Mouse (Mus musculus) hindbrain, embryonic 12.5 days (tissue): ENCODE results near the gene Svs2. TPM values are rescaled to one million over a fixed set of nuclear protein-coding genes. Genes with fewer than 3 reads are reported as not detected.
"Not testable (repeated sequence)": the region's sequence is repeated elsewhere in the genome, so short reads cannot be mapped to it uniquely, and the experiment has no call there.

ENCODE experiments used
- ATAC-seq: fragments of 200-750 bp; cut with Nextera tagmentation; 2 replicates; pipeline ENCODE4 v1.8.0; 2017; ENCODE audit warnings: moderate TSS enrichment; ENCODE audit not compliant: low FRiP score
- H3K27ac ChIP-seq: fragments of 300-500 bp; sonication (generic); 2 replicates; pipeline ENCODE4 v1.5.1; 2016; ENCODE audit warnings: mild to moderate bottlenecking
- H3K27me3 ChIP-seq: fragments of 300-500 bp; sonication (generic); 2 replicates; pipeline ENCODE4 v1.6.1; 2016; ENCODE audit warnings: mild to moderate bottlenecking
- H3K36me3 ChIP-seq: fragments of 300-500 bp; sonication (generic); 2 replicates; pipeline ENCODE4 v1.6.1; 2016; ENCODE audit warnings: mild to moderate bottlenecking
- H3K4me1 ChIP-seq: fragments of 300-500 bp; sonication (generic); 2 replicates; pipeline ENCODE4 v1.6.1; 2016
- H3K4me2 ChIP-seq: fragments of 300-500 bp; sonication (generic); replicated peaks from 2 replicates; pipeline ENCODE4 v1.6.1; 2016; ENCODE audit warnings: mild to moderate bottlenecking
- H3K4me3 ChIP-seq: fragments of 300-500 bp; sonication (generic); 2 replicates; pipeline ENCODE4 v1.5.1; 2016; ENCODE audit warnings: mild to moderate bottlenecking
- H3K9ac ChIP-seq: fragments of 300-500 bp; sonication (generic); 2 replicates; pipeline ENCODE4 v1.6.1; 2016; ENCODE audit warnings: mild to moderate bottlenecking, moderate library complexity
- H3K9me3 ChIP-seq: fragments of 300-500 bp; sonication (generic); replicated peaks from 2 replicates; pipeline ENCODE4 v1.6.1; 2016; ENCODE audit warnings: mild to moderate bottlenecking
- WGBS: fragments of 180-500 bp; shearing (Covaris S2); methylation state at CpG from one replicate; pipeline ENCODE4 v1.1.7; 2016; 5-methylcytosine and 5-hydroxymethylcytosine counted together
- polyA plus RNA-seq: library from polyadenylated mRNA; unstranded; fragments of >200 nt; fragmentation: Nextera tagmentation; extraction: Ambion mirVana; gene quantifications from 2 replicates; pipeline ENCODE4 v1.2.1, GENCODE M21; 2016

The Svs2 gene
- polyA plus RNA-seq, result not detected in 2 replicates

DNA sequence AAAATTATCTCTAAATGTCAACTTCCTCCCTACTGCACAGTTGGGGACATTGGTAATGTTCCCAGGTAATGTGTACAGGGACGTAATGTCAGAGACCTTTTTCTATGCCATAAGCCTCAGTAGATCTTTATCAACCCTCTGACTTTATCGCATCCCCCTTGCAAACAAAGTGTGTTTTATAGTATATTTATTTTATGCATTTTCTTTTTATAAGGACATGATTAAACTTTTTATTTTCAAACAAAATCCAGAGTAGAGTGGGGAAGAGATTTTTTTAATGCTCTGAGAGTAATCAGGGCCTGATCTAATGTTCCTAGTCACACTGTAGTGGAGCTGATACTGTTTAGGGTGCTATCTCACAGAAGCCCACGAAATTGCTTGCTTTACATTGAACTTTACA is at the start of gene Svs2:
Gene Svs2 (minus strand): TSS at position 101 of the 400 bp plus-strand sequence.
- H3K36me3 ChIP-seq, result no peaks in the 10 kb centered on the region
- ATAC-seq, result no peak
- 0 out of 2 replicates have a peak, but pooled peaks cover 3% of the 10 kb centered on the region for H3K9me3 ChIP-seq
- WGBS, result 91% methylated on average over 3 of the region's 3 CpGs
- no peak within 1 kb of the TSS for H3K27ac ChIP-seq
- H3K9ac ChIP-seq, result no peak within 1 kb of the TSS
- no peaks in the 10 kb centered on the region for H3K4me1 ChIP-seq
- no peak within 1 kb of the TSS for H3K4me2 ChIP-seq
- H3K4me3 ChIP-seq, result no peak within 1 kb of the TSS
- H3K27me3 ChIP-seq, result no peaks in the 10 kb centered on the region

DNA sequence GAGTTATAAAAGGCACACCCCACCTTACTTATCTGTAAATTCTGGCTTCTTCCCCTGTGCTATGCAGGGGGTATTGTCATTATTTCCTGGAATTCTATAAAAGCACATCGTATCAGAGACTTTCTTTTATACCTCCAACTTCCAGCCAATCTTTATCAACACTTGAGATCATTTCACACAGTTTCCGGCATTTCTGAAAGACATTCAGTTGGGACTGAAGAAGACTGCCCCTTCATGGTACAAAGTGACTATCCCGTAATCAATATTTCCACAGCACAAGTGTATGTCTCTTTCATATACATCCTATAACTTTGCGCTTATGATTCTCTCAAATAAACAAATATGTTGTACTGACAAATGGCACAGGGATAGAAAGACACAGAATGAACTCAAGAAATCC is 40.1 kb upstream of the Svs2 start, which contains the start of gene Svs4:
Gene Svs4 (minus strand): TSS at position 101 of the 400 bp plus-strand sequence.
- H3K27me3 ChIP-seq, result no peaks in the 10 kb centered on the region
- ATAC-seq, result no peak
- no peak within 1 kb of the TSS for H3K4me2 ChIP-seq
- no peaks in the 10 kb centered on the region for H3K4me1 ChIP-seq
- no peaks in the 10 kb centered on the region for H3K9me3 ChIP-seq
- H3K4me3 ChIP-seq, result no peak within 1 kb of the TSS
- H3K9ac ChIP-seq, result no peak within 1 kb of the TSS
- H3K36me3 ChIP-seq, result no peaks in the 10 kb centered on the region
- 91% methylated on average over 4 of the region's 4 CpGs for WGBS
- no peak within 1 kb of the TSS for H3K27ac ChIP-seq

DNA sequence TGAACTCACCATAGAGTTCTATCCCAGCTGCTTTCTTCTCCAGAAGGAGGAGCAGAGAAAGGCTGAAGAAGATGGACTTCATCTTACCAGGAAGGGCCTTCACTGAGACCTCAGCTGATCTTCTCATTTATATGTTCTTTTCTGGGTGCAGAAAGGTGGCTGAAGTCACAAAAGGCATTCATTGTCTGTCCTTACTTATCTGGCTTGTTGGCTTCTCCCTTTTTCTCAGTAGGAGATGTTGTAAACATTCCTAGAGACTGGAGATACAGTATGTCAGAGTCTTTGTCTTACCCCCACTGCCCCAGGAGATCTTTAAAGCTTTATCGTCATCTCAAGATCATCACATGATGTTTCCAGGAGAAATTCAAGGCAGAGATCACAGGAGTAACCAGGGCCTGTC is 18.3 kb upstream of the Svs2 start, which contains the start of gene Svs3b:
Gene Svs3b (minus strand): TSS at position 101 of the 400 bp plus-strand sequence.
- not testable (repeated sequence) for H3K4me1 ChIP-seq, H3K9ac ChIP-seq, H3K4me3 ChIP-seq, H3K27me3 ChIP-seq, H3K4me2 ChIP-seq, H3K27ac ChIP-seq, ATAC-seq, H3K36me3 ChIP-seq, H3K9me3 ChIP-seq
- 93% methylated on average over 1 of the region's 1 CpGs for WGBS

GRCm38 (mm10) chr2:164232671-164233070 is 5.6 kb downstream of the Svs2 start:
- Histone ChIP-seq H3K4me1 (no peaks in the 10 kb centered on the region), H3K4me3 (no peak overlapping the region), H3K9ac (no peak overlapping the region), H3K4me2 (no peak overlapping the region), H3K36me3 (no peaks in the 10 kb centered on the region), H3K27ac (no peak overlapping the region), H3K9me3 (no peaks in the 10 kb centered on the region), H3K27me3 (no peaks in the 10 kb centered on the region)
- 91% methylated on average over 8 of the region's 8 CpGs for WGBS
- no peak for ATAC-seq

- Histone ChIP-seq H3K27ac (no peak overlapping the region), H3K9me3 (no peaks in the 10 kb centered on the region), H3K4me2 (no peak overlapping the region), H3K27me3 (no peaks in the 10 kb centered on the region), H3K9ac (no peak overlapping the region), H3K36me3 (no peaks in the 10 kb centered on the region), H3K4me3 (no peak overlapping the region), H3K4me1 (no peaks in the 10 kb centered on the region)
- 88% methylated on average over 8 of the region's 8 CpGs for WGBS
- no peak for ATAC-seq
Observed at GRCm38 (mm10) chr2:164228361-164229070, 9.8 kb downstream of the Svs2 start.

DNA sequence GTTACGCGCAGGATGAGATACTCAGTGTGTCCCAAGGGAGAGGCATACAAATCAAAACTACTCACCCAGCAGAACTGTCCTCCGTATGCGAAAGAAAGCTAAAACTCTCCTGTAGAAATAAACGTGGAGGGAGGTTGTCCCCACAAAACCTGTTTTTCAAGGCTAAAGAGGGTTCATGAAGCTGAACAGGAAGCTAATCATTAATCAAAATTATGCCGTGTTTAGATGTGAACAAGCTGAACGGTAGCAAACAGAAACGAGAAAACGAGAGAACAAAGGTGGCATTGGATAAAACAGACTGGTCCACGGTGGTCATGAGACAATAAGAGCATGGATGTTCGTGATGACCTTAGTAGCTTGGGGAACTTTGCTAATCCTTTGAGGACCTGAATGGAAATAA is 16.7 kb downstream of the Svs2 start, which contains the start of gene Wfdc15b:
Gene Wfdc15b (minus strand): TSS at position 139 of the 400 bp plus-strand sequence.
- ATAC-seq, result no peak
- Histone ChIP-seq H3K36me3 (no peaks in the 10 kb centered on the region), H3K9ac (no peak within 1 kb of the TSS), H3K9me3 (no peaks in the 10 kb centered on the region), H3K4me1 (no peaks in the 10 kb centered on the region), H3K4me2 (no peak within 1 kb of the TSS), H3K27ac (no peak within 1 kb of the TSS), H3K27me3 (no peaks in the 10 kb centered on the region), H3K4me3 (no peak within 1 kb of the TSS)
- 80% methylated on average over 11 of the region's 11 CpGs for WGBS

DNA sequence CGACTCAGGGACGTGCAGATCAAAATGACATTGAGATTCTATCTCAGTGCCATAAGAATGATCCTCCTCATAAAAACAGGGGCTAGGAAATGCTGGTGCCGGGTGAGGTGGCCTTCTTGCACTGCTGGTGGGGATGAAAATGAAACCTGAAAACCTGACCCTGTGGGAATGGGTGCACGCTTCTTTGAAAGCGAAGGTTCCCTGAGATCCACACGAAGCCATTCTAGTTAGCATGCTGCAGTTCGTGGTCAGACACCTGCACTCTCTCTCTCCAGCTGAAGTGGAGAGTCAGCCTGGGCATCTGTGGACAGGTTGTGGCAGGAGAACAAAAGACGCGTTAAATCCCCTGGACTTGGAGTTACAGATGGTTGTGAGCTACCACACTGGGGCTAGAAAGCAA is 19.0 kb downstream of the Svs2 start:
- Histone ChIP-seq H3K9me3 (no peaks in the 10 kb centered on the region), H3K27me3 (no peaks in the 10 kb centered on the region), H3K27ac (no peak overlapping the region), H3K36me3 (no peaks in the 10 kb centered on the region), H3K9ac (no peak overlapping the region), H3K4me3 (no peak overlapping the region), H3K4me2 (no peak overlapping the region), H3K4me1 (no peaks in the 10 kb centered on the region)
- ATAC-seq, result no peak
- WGBS, result 90% methylated on average over 9 of the region's 9 CpGs

GRCm38 (mm10) chr2:164212711-164213110 is 25.6 kb downstream of the Svs2 start:
- Histone ChIP-seq H3K27me3 (no peaks in the 10 kb centered on the region), H3K27ac (no peak overlapping the region)

GRCm38 (mm10) chr2:164210892-164211291 is 27.4 kb downstream of the Svs2 start:
- ATAC-seq, result no peak
- Histone ChIP-seq H3K27me3 (no peaks in the 10 kb centered on the region), H3K36me3 (no peaks in the 10 kb centered on the region), H3K27ac (no peak overlapping the region), H3K4me3 (no peak overlapping the region), H3K4me2 (no peak overlapping the region), H3K4me1 (no peaks in the 10 kb centered on the region), H3K9ac (no peak overlapping the region), H3K9me3 (no peaks in the 10 kb centered on the region)
- 79% methylated on average over 4 of the region's 4 CpGs for WGBS

More at GRCm38 (mm10) chr2:164212711-164213110, 25.6 kb downstream of the Svs2 start:
- no peak overlapping the region for H3K9ac ChIP-seq
- no peak overlapping the region for H3K4me2 ChIP-seq
- ATAC-seq, result no peak
- H3K4me3 ChIP-seq, result no peak overlapping the region
- H3K36me3 ChIP-seq, result no peaks in the 10 kb centered on the region
- no peaks in the 10 kb centered on the region for H3K4me1 ChIP-seq
- WGBS, result 94% methylated on average over 5 of the region's 5 CpGs
- no peaks in the 10 kb centered on the region for H3K9me3 ChIP-seq

DNA sequence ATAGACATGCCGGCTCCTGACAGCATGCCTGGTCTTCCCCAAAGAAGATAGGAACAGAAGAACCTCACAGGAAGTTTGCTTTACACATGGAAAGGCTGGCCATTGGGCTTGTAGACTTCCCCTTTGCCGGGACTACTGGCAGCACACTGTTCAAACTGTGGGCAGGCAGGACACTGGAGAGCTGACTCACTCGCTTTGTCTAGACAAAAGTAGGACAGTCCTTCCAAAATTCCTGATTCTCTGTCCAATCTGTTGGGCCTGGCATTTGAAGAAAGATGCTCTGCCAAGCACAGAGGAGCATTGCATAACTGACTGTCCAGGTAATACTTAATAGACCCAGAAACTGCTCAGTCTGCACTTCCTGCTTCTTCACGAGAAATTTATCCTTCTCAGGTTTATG is 31.6 kb downstream of the Svs2 start:
- no peak for ATAC-seq
- no peaks in the 10 kb centered on the region for H3K4me1 ChIP-seq
- H3K27me3 ChIP-seq, result no peaks in the 10 kb centered on the region
- H3K4me3 ChIP-seq, result no peak overlapping the region
- no peaks in the 10 kb centered on the region for H3K36me3 ChIP-seq
- no peak overlapping the region for H3K4me2 ChIP-seq
- no peaks in the 10 kb centered on the region for H3K9me3 ChIP-seq
- WGBS, result 86% methylated on average over 4 of the region's 4 CpGs
- H3K9ac ChIP-seq, result no peak overlapping the region
- H3K27ac ChIP-seq, result no peak overlapping the region

DNA sequence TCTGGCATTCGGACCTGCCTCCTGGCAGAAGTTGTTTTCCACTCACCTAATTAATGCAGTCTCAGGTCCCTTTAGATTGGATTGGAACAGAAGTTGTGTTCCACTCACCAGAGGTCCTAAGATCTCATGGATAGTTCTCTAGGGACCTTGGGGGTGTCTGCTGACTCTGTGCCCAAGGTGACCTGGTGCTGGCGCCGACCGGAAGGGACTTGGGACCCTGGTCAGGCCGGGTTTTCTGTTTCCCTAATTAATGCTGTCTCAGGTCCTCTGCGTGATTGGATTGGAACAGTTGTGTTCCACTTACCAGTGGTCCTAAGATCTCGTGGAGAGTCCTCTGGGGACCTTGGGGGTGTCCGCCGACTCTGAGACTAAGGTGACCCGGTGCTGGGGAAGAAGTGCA is 32.3 kb downstream of the Svs2 start:
- H3K4me1 ChIP-seq, H3K9me3 ChIP-seq, H3K9ac ChIP-seq, H3K27me3 ChIP-seq, H3K36me3 ChIP-seq, H3K4me3 ChIP-seq, H3K4me2 ChIP-seq, H3K27ac ChIP-seq, ATAC-seq: not testable (repeated sequence)
- WGBS, result 93% methylated on average over 10 of the region's 10 CpGs

- H3K4me2 ChIP-seq, result no peak within 1 kb of the TSS
- no peaks in the 10 kb centered on the region for H3K4me1 ChIP-seq
- no peaks in the 10 kb centered on the region for H3K9me3 ChIP-seq
- H3K36me3 ChIP-seq, result no peaks in the 10 kb centered on the region
- no peaks in the 10 kb centered on the region for H3K27me3 ChIP-seq
- no peak within 1 kb of the TSS for H3K9ac ChIP-seq
- 77% methylated on average over 20 of the region's 20 CpGs for whole genome bisulfite sequencing
- H3K4me3 ChIP-seq, result no peak within 1 kb of the TSS
- no peak within 1 kb of the TSS for H3K27ac ChIP-seq
- ATAC-seq, result no peak
Observed at GRCm38 (mm10) chr2:164199626-164200327, 38.5 kb downstream of the Svs2 start, which contains the start of gene Wfdc15a. TSS of gene Wfdc15a (minus strand) at chr2:164200130.

- ATAC-seq, result no peak
- Histone ChIP-seq H3K27me3 (no peaks in the 10 kb centered on the region), H3K36me3 (no peaks in the 10 kb centered on the region), H3K9ac (no peak overlapping the region), H3K4me2 (no peak overlapping the region), H3K9me3 (no peaks in the 10 kb centered on the region), H3K4me3 (no peak overlapping the region), H3K4me1 (no peaks in the 10 kb centered on the region), H3K27ac (no peak overlapping the region)
- 87% methylated on average over 5 of the region's 5 CpGs for WGBS
Observed at GRCm38 (mm10) chr2:164196700-164196990, 41.6 kb downstream of the Svs2 start.
